Mouse (Mus musculus): ENCODE results near the gene Samd10. TPM values are rescaled to one million over a fixed set of nuclear protein-coding genes. Genes with fewer than 3 reads are reported as not detected.

Gene Samd10
- polyA plus RNA-seq, 1 experiment from 2014 or later = 27.8 TPM

DNA sequence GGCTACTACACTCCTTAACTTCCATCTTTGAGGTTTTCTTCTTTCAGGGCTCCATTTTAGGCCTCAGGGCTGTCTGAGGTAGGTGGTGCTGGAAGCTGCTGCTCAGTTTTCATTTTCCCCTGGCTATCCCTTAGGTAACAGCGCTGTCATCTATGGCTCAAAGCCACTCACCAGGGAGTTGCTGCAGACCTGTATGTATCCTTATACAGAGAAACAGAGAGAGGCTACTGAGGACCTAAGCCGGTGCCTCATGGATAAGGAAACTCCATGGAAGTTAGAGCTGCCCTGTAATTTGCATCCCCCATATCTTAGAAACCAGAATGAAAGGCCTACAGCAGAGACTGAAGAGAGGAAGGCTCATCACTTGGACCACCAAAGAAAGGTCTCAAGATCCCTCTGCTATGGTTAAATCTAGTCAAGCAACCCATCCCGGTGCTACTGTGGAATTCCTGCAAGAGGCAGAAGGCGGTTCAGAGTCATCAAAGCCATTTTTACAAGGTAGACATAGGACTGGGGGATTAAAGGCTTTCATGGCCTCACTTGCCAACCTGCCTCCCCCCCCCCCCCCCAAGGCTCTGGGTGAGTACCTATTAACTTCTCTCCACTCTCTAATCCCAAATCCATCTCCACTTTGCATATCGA is 18.8 kb downstream of the Samd10 start:
- no peak for ATAC-seq (ENCODE audit: insufficient read depth)
- H3K27ac ChIP-seq (ENCODE audit: low read depth) = peak overlapping the region; percentile 94
- no peak for DNase-seq

DNA sequence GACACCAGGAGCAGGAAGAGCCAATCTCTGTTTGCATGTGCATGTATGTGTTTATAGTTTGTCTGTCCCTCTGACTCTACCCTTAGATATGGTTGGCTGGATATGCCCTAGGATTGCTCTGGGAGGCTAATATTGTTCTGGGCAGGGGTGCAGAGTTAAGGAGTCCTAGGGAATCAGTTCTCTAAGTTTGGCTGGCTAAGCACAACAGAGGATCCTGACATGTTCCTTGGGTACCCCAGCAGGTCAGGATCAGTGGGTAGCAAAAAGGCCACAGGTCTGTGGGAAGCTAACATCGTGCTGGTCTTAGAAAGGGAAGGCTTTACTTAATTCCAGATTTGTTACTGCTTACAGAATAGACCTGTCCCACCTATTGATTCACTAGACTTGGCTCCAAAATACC is 19.3 kb downstream of the Samd10 start:
- peaks cover 8% of the 10 kb centered on the region for H3K4me1 ChIP-seq (ENCODE audit: insufficient read depth)
- TF ChIP-seq CTCF (IDR thresholded peaks at IDR 0.05; ENCODE audit: low read depth) = no peak
- 87% methylated on average over 1 of the region's 1 CpGs for WGBS
- no peak overlapping the region for H3K9ac ChIP-seq
- no peaks in the 10 kb centered on the region for H3K9me3 ChIP-seq (ENCODE audit: low read depth, low read length)
- H3K36me3 ChIP-seq (ENCODE audit: insufficient read depth) = peaks cover 13% of the 10 kb centered on the region
- H3K4me3 ChIP-seq (ENCODE audit: low read depth, low read length) = no peak overlapping the region
- H3K4me2 ChIP-seq = no peak overlapping the region
- DNase-seq (no peak), ATAC-seq (ENCODE audit: insufficient read depth) (no peak)
- H3K27me3 ChIP-seq (ENCODE audit: insufficient read depth, low read length) = no peaks in the 10 kb centered on the region
- no peak overlapping the region for H3K27ac ChIP-seq (ENCODE audit: low read depth)

More for the DNA sequence above, 18.8 kb downstream of the Samd10 start:
- Histone ChIP-seq H3K4me3 (ENCODE audit: low read depth, low read length) (peak overlapping the region; percentile 79), H3K9me3 (ENCODE audit: low read depth, low read length) (no peaks in the 10 kb centered on the region), H3K9ac (peak overlapping the region; percentile 84), H3K36me3 (ENCODE audit: insufficient read depth) (peaks cover 17% of the 10 kb centered on the region), H3K27me3 (ENCODE audit: insufficient read depth, low read length) (no peaks in the 10 kb centered on the region), H3K4me2 (peak overlapping the region; percentile 98), H3K4me1 (ENCODE audit: insufficient read depth) (peaks cover 8% of the 10 kb centered on the region)
- WGBS = 74% methylated on average over 5 of the region's 5 CpGs
- TF ChIP-seq CTCF (IDR thresholded peaks at IDR 0.05; ENCODE audit: low read depth) = no peak

DNA sequence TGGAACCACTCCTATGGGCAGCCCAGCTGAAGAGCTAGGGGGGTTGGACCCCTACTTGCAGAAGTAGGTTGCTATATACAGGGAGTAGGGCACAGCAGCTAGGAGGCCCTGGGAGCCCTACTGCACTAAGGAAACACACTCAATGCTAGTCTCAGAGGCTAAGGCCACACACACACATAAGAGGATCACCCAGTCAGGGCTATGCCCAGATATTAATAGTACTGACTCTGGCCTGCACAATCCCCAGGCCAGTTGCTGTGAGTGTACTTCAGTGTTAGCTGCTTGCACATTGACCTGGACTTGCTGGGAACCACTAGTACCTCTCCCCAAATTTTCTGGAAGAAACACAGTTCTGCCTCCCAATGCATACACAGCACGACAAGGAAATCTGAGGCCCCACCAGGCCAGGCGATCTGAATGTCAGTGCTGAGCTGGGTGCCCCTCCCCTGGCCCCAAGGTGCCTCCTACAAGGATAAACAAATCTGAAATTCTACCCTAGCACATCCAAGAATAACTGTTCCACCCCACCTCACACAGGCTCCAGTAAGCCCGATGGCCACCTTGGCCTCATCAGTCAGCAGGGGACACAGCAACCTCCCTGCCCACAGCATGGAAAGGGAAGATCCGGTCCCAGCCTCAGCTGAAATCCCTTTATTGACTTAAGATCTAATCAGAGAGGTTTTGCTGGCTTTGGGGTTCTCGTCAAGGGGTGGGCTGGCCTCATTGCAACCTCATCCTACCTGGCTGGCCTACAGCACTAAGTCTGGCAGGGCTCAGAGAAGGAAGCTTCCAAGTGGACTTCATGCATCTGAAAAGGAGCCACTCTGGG is 20.0 kb downstream of the Samd10 start:
- no peaks in the 10 kb centered on the region for H3K9me3 ChIP-seq (ENCODE audit: low read depth, low read length)
- no peak overlapping the region for H3K4me3 ChIP-seq (ENCODE audit: low read depth, low read length)
- ATAC-seq (ENCODE audit: insufficient read depth) (no peak), DNase-seq (no peak)
- no peak for TF ChIP-seq CTCF (IDR thresholded peaks at IDR 0.05; ENCODE audit: low read depth)
- 12% methylated on average over 5 of the region's 5 CpGs for WGBS
- H3K27ac ChIP-seq (ENCODE audit: low read depth) = no peak overlapping the region
- H3K9ac ChIP-seq = no peak overlapping the region
- peaks cover 13% of the 10 kb centered on the region for H3K36me3 ChIP-seq (ENCODE audit: insufficient read depth)
- no peak overlapping the region for H3K4me2 ChIP-seq
- H3K4me1 ChIP-seq (ENCODE audit: insufficient read depth) = peaks cover 8% of the 10 kb centered on the region
- H3K27me3 ChIP-seq (ENCODE audit: insufficient read depth, low read length) = no peaks in the 10 kb centered on the region

DNA sequence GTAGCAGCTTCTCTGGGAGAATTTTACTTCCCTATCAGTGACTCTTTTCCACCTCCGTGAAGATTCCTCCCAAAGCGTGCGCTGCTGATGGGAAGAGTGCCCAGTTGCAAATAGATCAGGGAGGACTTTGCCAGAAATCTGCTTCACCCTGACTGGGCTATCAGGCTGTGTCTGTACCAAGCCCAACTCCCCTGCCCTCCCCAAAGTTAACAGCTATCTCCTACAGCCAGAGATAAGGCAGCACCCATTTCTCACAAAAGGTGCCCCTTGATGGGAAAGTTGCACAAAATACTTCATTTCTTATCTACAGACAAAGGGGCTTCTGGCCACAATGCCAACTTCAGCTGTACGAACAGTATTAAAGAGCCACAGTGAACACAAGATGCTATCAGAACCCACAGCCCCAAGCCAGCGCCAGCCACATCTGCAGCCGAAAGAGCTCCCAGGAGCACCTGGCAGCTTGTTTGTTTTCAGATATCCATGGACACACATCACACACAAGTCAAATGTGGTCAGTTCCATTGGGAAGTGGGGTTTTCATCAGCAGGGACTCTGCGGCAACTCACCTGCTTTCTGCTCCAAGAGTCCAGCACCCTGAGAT is 20.9 kb downstream of the Samd10 start:
- no peak for TF ChIP-seq CTCF (IDR thresholded peaks at IDR 0.05; ENCODE audit: low read depth)
- no peak overlapping the region for H3K4me3 ChIP-seq (ENCODE audit: low read depth, low read length)
- peaks cover 8% of the 10 kb centered on the region for H3K4me1 ChIP-seq (ENCODE audit: insufficient read depth)
- no peak overlapping the region for H3K9ac ChIP-seq
- WGBS = 67% methylated on average over 7 of the region's 7 CpGs
- peaks cover 10% of the 10 kb centered on the region; the same call in 1 of the 2 replicates for H3K36me3 ChIP-seq (ENCODE audit: insufficient read depth)
- DNase-seq = no peak
- H3K4me2 ChIP-seq = no peak overlapping the region
- H3K27ac ChIP-seq (ENCODE audit: low read depth) = no peak overlapping the region
- no peak for ATAC-seq (ENCODE audit: insufficient read depth)
- no peaks in the 10 kb centered on the region for H3K9me3 ChIP-seq (ENCODE audit: low read depth, low read length)
- no peaks in the 10 kb centered on the region for H3K27me3 ChIP-seq (ENCODE audit: insufficient read depth, low read length)

DNA sequence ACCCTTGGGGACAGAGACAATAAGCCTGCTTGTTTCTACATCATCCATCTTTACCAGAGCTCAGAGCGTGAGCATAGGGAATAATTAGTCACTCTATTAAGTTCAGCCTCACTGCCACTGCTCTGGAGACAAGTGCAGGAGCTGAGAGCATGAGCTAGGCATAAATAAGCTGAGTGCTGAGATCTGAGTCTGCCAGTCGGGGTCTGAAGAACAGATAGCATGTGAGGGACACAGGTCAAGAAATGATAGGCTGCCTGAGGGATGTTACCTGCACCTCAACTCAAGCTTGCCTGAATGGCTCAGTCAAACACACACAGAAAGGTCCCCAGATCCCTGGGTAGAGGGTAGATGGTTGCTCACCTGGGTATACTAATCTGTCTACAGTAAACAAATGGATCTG is 21.9 kb downstream of the Samd10 start:
- Histone ChIP-seq H3K4me1 (ENCODE audit: insufficient read depth) (peaks cover 8% of the 10 kb centered on the region), H3K27ac (ENCODE audit: low read depth) (no peak overlapping the region), H3K4me2 (no peak overlapping the region), H3K36me3 (ENCODE audit: insufficient read depth) (peaks cover 19% of the 10 kb centered on the region; the same call in 1 of the 2 replicates), H3K27me3 (ENCODE audit: insufficient read depth, low read length) (no peaks in the 10 kb centered on the region), H3K4me3 (ENCODE audit: low read depth, low read length) (no peak overlapping the region), H3K9me3 (ENCODE audit: low read depth, low read length) (no peaks in the 10 kb centered on the region), H3K9ac (no peak overlapping the region)
- no peak for DNase-seq
- no peak for TF ChIP-seq CTCF (IDR thresholded peaks at IDR 0.05; ENCODE audit: low read depth)
- ATAC-seq (ENCODE audit: insufficient read depth) = no peak
- WGBS = 56% methylated on average over 2 of the region's 2 CpGs

DNA sequence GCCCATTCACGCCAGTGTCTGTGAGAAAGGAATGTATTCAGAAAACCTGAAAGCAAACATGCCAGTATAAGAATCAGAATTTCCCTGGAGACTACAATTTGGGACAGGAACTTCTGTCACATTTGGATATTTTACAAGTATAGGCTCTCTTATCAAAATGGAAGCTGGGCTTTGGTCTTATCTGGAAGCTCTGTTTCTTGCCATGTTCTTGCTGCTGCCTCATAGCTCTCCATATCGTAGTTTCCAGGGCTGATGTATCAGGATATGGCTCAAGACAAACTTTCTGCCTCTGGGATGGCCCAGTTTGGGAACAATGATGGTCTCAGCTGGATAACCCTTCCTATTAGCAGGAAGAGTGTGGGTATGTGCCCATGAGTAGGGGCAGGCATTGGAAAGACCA is 22.4 kb downstream of the Samd10 start:
- DNase-seq = no peak
- Histone ChIP-seq H3K4me2 (no peak overlapping the region), H3K9me3 (ENCODE audit: low read depth, low read length) (no peaks in the 10 kb centered on the region), H3K27ac (ENCODE audit: low read depth) (no peak overlapping the region), H3K36me3 (ENCODE audit: insufficient read depth) (peaks cover 19% of the 10 kb centered on the region; the same call in 1 of the 2 replicates), H3K4me1 (ENCODE audit: insufficient read depth) (peaks cover 8% of the 10 kb centered on the region), H3K9ac (no peak overlapping the region), H3K4me3 (ENCODE audit: low read depth, low read length) (no peak overlapping the region), H3K27me3 (ENCODE audit: insufficient read depth, low read length) (no peaks in the 10 kb centered on the region)
- ATAC-seq (ENCODE audit: insufficient read depth) = no peak
- TF ChIP-seq CTCF (IDR thresholded peaks at IDR 0.05; ENCODE audit: low read depth) = no peak
- WGBS = 82% methylated on average over 2 of the region's 2 CpGs

All from lung, embryonic 14.5 days (tissue).